Mouse (Mus musculus) urinary bladder, postnatal 36 days (tissue): ENCODE measurements around the gene Rad51b.

Experiments used
- DNase-seq, 2 experiments: peaks; one replicate each; pipeline ENCODE4 v3.0.0; 2022; ENCODE audit warnings: low spot score in 2 of 2, mixed read lengths in 1 of 2

Gene Rad51b

GRCm38 (mm10) chr12:79732355-79733115, 435.5 kb downstream of the Rad51b start:
- DNase-seq, result no peak

- DNase-seq, result no peak
Measured at GRCm38 (mm10) chr12:79735341-79735785, 438.3 kb downstream of the Rad51b start.

GRCm38 (mm10) chr12:79735882-79736281, 438.8 kb downstream of the Rad51b start:
- no peak for DNase-seq

GRCm38 (mm10) chr12:79738700-79739099, 441.6 kb downstream of the Rad51b start:
- DNase-seq, result no peak

GRCm38 (mm10) chr12:79739918-79740639, 443.0 kb downstream of the Rad51b start:
- DNase-seq, result no peak

GRCm38 (mm10) chr12:79742211-79742610, 445.1 kb downstream of the Rad51b start:
- no peak for DNase-seq

GRCm38 (mm10) chr12:79744131-79744530, 447.0 kb downstream of the Rad51b start:
- DNase-seq, result no peak

GRCm38 (mm10) chr12:79745225-79745624, 448.1 kb downstream of the Rad51b start:
- no peak for DNase-seq

- no peak for DNase-seq
Measured at GRCm38 (mm10) chr12:79745845-79746510, 448.9 kb downstream of the Rad51b start.

GRCm38 (mm10) chr12:79747541-79747940, 450.5 kb downstream of the Rad51b start:
- no peak for DNase-seq

- no peak for DNase-seq
Measured at GRCm38 (mm10) chr12:79748862-79749261, 451.8 kb downstream of the Rad51b start.

- peak; percentile 60 to 80 for DNase-seq
Measured at GRCm38 (mm10) chr12:79750253-79751125, 453.4 kb downstream of the Rad51b start.

GRCm38 (mm10) chr12:79751781-79752180, 454.7 kb downstream of the Rad51b start:
- peak; percentile 77 to 84 for DNase-seq

GRCm38 (mm10) chr12:79752189-79752588, 455.1 kb downstream of the Rad51b start:
- no peak for DNase-seq

GRCm38 (mm10) chr12:79755617-79756016, 458.5 kb downstream of the Rad51b start:
- no peak for DNase-seq

- peak; percentile 53 to 54 for DNase-seq
Measured at GRCm38 (mm10) chr12:79756352-79756751, 459.3 kb downstream of the Rad51b start.

- DNase-seq, result no peak
Measured at GRCm38 (mm10) chr12:79757775-79758174, 460.7 kb downstream of the Rad51b start.

GRCm38 (mm10) chr12:79759180-79759902, 462.3 kb downstream of the Rad51b start:
- no peak for DNase-seq

- no peak for DNase-seq
Measured at GRCm38 (mm10) chr12:79761217-79761616, 464.1 kb downstream of the Rad51b start.

- no peak for DNase-seq
Measured at GRCm38 (mm10) chr12:79762087-79762486, 465.0 kb downstream of the Rad51b start.
